Mouse (Mus musculus): ENCODE measurements at regions not wholly inside any gene's neighbourhood (a gene's known extent, or its start where the extent isn't known, plus 50 kb on each side); places are given as distances from the start of the nearest gene placed in this dataset.
"Not testable (repeated sequence)": the region's sequence is repeated elsewhere in the genome, so short reads cannot be mapped to it uniquely, and the experiment has no call there.

GRCm38 (mm10) chr2:128265014-128265990 lies 139.5 kb downstream of the Bcl2l11 start:
- no peak for DNase-seq (ENCODE audit: extremely low read depth, low read depth, low spot score)

GRCm38 (mm10) chr2:128270377-128271129 lies 144.7 kb downstream of the Bcl2l11 start:
- DNase-seq (ENCODE audit: extremely low read depth, low read depth, low spot score), result no peak

GRCm38 (mm10) chr2:128272789-128273188 lies 147.0 kb downstream of the Bcl2l11 start:
- no peak for DNase-seq (ENCODE audit: extremely low read depth, low read depth, low spot score)

GRCm38 (mm10) chr2:128273292-128273691 lies 147.5 kb downstream of the Bcl2l11 start:
- DNase-seq (ENCODE audit: extremely low read depth, low read depth, low spot score), result no peak

GRCm38 (mm10) chr2:128276337-128276736 lies 150.5 kb downstream of the Bcl2l11 start:
- no peak for DNase-seq (ENCODE audit: extremely low read depth, low read depth, low spot score)

GRCm38 (mm10) chr2:128277387-128278123 lies 151.7 kb downstream of the Bcl2l11 start:
- no peak for DNase-seq (ENCODE audit: extremely low read depth, low read depth, low spot score)

GRCm38 (mm10) chr2:128278124-128278432 lies 152.2 kb downstream of the Bcl2l11 start:
- no peak for DNase-seq (ENCODE audit: extremely low read depth, low read depth, low spot score)

GRCm38 (mm10) chr2:128278608-128279081 lies 152.8 kb downstream of the Bcl2l11 start:
- DNase-seq (ENCODE audit: extremely low read depth, low read depth, low spot score), result no peak

GRCm38 (mm10) chr2:128279127-128279710 lies 153.4 kb downstream of the Bcl2l11 start:
- DNase-seq (ENCODE audit: extremely low read depth, low read depth, low spot score), result no peak

GRCm38 (mm10) chr2:128282591-128282990 lies 156.8 kb downstream of the Bcl2l11 start:
- DNase-seq (ENCODE audit: extremely low read depth, low read depth, low spot score), result no peak

- DNase-seq (ENCODE audit: extremely low read depth, low read depth, low spot score), result no peak
Observed at GRCm38 (mm10) chr2:128284822-128285421, 159.1 kb downstream of the Bcl2l11 start.

- DNase-seq (ENCODE audit: extremely low read depth, low read depth, low spot score), result no peak
Observed at GRCm38 (mm10) chr2:128285457-128285856, 159.6 kb downstream of the Bcl2l11 start.

- DNase-seq (ENCODE audit: extremely low read depth, low read depth, low spot score), result no peak
Observed at GRCm38 (mm10) chr2:128288138-128288551, 162.3 kb downstream of the Bcl2l11 start.

GRCm38 (mm10) chr2:128290609-128291008 lies 164.8 kb downstream of the Bcl2l11 start:
- no peak for DNase-seq (ENCODE audit: extremely low read depth, low read depth, low spot score)

GRCm38 (mm10) chr2:128294610-128295009 lies 168.8 kb downstream of the Bcl2l11 start:
- DNase-seq (ENCODE audit: extremely low read depth, low read depth, low spot score), result no peak

GRCm38 (mm10) chr2:128295018-128295424 lies 169.2 kb downstream of the Bcl2l11 start:
- DNase-seq (ENCODE audit: extremely low read depth, low read depth, low spot score), result no peak

GRCm38 (mm10) chr2:128295726-128296234 lies 169.9 kb downstream of the Bcl2l11 start:
- DNase-seq (ENCODE audit: extremely low read depth, low read depth, low spot score), result no peak

- not testable (repeated sequence) for DNase-seq (ENCODE audit: extremely low read depth, low read depth, low spot score)
Observed at GRCm38 (mm10) chr2:128296423-128296822, 170.6 kb downstream of the Bcl2l11 start.

GRCm38 (mm10) chr2:128296897-128297296 lies 171.1 kb downstream of the Bcl2l11 start:
- DNase-seq (ENCODE audit: extremely low read depth, low read depth, low spot score), result no peak

- no peak for DNase-seq (ENCODE audit: extremely low read depth, low read depth, low spot score)
Observed at GRCm38 (mm10) chr2:128297821-128298220, 172.0 kb downstream of the Bcl2l11 start.

All from fat pad, adult 2 months (tissue).